Mouse (Mus musculus) c-Kit-positive CD71-positive TER-119-negative erythroid progenitor cells, embryonic 14.5 days (primary cell): ENCODE measurements around the gene Sphk2.

Source experiments
- DNase-seq: peaks from one replicate; pipeline ENCODE4 v3.0.0-alpha.2; 2013; ENCODE audit warnings: low read depth

Gene Sphk2

DNA sequence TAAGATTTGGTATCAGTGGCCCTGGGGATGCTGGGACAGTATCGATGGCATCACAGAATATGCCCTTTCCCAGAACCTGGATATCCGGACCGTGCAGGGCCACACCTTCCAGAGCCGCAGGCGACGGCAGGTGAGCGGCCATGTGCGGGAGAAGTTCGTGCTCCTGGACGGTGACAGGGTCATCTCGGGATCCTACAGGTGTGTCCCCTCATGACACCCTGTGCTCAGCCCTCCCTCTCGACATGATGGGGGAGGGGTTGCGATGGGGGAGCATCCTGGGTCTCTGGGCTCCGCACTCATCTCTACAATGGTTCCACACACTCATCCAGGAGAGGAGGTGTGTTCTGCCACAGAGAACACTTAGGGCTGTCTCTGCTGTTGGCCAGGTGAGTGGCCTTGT, 6.0 kb upstream of the Sphk2 start:
- no peak for DNase-seq

DNA sequence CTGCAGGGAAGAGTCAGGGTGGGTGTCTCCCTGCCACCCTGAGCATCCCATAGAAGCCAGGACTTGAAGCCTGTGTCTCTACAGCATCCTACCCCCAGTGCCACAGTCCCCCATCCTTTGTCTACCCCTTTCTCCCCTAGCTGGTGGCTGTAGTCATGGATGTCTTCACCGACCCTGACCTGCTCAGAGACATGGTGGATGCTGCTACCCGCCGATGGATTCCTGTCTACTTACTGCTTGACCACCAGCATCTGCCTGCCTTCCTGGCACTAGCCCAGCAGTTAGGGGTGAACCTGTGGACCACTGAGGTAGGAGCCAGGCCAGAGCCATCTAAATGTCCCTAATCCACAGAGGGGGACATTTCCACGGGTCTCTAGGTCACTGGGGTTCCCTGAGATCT, 5.5 kb upstream of the Sphk2 start:
- DNase-seq: no peak

DNA sequence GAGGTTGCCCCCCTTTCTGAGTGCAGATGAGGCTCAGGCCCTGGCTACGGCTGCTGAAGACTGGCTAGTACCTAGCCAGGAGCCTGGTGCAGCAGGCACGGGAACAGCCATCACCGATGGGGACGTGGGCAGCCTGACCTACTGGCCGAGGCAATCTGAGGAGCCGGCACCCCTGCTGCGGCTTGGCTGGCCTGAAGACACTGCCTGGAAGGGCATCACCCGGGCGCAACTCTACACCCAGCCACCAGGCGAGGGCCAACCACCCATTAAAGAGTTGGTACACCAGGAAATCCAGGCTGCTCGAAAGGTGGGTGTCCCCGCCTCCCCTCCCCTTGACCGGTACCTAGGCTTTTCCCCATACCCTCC, 4.5 kb upstream of the Sphk2 start:
- DNase-seq: no peak

DNA sequence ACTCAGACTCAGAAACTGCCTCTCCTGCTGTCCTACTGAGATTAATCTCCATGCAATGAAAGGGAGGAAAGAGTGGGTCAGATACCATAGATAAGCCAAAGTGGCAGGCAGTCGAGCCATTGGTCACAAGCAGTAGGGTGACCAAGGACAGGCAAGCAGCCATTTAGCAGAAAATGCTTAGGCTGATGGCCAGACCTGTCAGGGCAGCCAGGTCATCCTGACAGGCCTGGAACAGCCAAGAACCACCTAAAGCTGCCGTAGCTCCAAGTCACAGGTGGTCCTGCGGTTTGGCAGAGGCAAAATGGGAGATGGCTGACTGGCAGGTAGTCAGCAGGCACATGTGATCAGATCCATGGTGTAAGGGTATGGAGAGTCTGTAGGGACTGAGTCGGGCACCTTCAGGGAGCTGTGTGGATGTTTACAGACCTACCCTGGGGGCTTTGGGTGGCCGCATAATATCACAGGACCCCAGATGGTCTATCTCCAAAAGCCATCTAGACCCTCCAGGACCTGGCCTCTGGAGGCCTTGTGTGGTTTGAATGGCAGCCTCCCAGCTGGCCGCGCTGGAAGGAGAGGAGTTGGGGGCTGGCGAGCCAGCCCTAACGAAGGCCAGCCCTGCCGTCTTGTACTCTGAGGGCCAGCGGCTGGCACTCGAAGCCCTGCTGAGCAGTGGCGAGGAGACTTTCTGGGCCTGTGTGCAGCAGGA, 4.0 kb upstream of the Sphk2 start:
- no peak for DNase-seq

DNA sequence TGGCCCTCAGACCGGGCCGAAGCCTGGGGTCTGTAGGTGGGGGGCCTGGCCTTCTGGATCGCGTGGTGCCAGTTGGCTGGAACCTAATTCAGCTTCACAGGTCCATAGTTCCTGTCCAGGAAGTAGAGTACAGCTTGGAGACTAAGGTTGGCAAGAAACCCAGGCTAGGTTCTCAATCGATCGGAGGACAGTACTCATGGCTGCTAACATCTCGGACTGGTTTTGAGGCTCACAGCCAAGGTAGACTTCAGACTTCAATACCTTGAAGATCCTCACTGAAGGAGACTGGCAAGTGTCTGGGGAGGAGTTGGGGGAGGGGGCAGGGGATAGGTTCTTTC, 3.4 kb upstream of the Sphk2 start:
- DNase-seq: no peak

DNA sequence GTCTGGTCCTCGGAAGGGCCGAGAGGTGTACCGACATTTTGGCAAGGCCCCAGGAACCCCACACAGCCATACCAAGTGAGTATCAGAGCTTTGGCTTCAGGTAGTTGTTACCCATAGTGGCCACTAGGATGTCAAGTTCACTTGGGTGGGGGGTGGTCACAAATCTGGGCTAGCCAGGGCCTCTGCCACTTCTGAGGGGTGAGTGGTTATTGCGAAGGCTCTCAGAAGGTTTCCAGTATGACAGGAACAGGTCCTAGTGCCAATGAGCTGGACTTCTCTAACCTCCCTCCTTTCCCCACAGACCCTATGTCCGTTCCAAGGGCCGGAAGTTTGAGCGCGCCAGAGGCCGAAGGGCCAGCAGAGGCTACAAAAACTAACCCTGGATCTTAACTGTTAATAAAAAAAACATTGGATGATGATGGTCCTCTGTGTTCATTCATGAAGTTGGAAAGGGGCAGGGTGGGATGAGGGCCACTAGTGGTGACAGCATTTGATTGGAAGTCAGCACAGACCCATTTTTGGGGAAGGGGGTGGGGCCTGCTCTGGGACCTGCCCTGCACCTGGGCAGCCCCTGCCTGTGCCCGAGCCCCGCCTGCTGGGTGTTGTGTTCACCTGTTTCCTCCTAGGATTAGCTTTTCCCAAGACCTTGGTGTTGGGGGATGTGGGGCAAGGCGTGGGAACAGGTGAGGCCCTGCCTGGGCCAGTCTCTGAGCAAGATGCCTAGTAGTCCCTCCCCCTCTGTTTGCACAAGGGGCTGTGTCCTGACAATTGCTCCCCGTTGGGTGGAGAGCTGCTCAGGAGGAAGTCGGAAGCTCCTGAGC, 2.8 kb upstream of the Sphk2 start, which contains the start of gene Fam83e:
Gene Fam83e (plus strand): TSS at position 800 of the 821 bp plus-strand sequence.
- no peak for DNase-seq

DNA sequence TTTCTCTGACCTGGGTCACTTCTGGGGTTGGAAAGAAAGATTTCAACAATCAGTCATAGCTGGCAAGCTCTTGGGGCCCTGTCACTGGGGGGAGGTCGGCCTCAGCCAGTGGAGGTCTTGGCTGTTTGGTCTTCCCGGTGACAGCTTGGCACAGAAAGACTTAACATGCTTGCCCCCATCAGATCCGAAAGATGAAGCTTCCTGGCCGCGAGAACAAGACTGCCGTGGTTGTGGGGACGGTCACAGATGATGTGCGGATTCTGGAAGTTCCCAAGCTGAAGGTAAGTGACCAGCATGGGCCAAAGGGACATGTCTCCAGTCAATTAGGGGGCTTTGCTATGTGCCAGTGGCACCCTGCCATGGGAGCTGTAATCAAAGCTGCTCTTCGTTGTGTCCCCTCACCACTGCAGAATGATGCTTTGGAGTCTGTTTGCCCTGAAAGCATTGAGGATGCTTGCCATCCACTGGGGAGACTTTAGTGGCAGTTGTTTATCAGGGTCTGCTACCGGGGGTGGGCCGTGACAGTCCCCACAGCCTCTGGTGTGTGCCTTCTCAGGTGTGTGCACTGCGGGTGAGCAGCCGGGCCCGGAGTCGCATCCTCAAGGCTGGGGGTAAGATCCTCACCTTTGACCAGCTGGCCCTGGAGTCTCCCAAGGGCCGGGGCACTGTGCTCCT, 2.1 kb upstream of the Sphk2 start:
- no peak for DNase-seq

DNA sequence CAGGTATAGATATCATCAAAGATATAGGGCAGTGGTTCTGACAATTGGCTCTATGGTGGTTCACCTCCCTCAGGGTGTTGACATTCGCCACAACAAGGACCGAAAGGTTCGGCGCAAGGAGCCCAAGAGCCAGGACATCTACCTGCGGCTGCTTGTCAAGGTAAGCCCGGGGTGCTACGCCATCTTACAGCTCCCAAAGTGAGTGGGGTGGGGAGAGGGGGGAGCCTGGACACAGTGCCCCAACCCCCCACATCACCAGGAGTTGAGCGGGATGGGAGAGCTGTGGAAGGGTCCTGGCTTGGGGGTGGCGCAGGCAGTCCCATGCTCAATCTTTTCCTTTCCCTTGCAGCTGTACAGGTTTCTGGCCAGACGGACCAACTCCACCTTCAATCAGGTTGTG, 1.4 kb upstream of the Sphk2 start:
- no peak for DNase-seq

DNA sequence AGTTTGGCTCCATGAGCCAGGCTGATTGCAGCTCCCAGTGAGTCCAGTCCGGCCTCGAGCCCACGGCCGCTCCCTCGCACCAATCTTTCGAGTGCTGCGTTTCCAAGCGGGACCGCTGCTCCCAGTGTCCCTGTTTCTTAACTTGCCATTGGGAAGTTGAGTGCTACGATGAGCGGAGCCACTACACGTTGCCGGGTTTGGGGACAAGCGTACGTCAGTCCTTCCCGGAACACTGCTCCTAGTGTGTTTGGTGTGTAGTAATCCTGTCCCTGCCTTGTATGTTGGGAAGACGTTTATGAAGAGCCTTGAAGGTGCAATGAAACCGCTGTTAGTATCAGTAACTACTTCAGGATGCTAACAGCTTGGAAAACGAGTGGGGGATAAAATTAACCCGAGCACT, 529 bp upstream of the Sphk2 start:
- DNase-seq: no peak

DNA sequence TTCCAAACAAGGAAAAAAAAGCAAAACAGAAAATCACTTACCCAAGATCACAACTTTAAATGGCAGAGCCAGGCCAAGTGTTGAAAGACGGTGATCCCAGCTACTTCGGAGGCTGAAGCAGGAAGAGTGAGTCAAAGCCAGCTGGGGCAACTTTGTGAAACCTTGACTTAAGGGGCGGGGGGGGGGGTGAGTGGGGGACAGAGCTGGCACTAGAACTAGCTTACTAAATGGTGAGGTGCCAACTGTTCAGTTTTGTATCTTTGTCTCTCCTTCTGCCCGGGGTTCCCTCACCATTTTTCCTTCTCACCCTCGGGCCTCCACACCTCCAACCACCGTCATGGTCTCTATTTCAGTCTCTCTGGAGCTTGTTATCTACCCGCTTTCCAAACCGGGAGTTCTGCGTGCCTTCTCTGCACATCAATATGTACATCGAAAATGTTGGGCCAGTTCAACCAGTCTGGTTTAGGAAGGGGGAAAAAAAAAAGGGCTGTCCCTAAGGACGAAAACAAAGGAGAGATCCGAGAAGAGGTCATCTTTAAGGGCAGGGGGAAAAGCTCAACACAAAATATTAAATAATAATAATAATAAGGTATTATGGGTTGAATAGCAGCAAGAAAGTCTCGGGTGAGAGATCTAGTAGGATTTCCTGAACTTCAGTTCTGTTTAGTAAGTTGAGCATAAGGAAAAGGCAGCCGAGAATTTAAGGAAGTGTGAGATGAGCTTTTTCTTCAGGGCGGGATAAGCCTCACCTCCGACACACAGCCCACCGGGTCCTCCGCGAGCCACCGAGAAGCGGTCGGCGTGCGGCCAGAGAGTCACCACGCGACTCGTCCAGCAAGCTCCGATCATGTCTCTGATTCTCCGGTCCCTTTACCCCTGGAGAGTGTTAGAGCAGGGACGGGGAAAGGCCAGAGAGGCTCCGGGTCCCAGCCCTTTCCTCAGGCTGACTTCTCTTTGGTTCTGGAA, 567 bp downstream of the Sphk2 start:
- peak; percentile 50 for DNase-seq

DNA sequence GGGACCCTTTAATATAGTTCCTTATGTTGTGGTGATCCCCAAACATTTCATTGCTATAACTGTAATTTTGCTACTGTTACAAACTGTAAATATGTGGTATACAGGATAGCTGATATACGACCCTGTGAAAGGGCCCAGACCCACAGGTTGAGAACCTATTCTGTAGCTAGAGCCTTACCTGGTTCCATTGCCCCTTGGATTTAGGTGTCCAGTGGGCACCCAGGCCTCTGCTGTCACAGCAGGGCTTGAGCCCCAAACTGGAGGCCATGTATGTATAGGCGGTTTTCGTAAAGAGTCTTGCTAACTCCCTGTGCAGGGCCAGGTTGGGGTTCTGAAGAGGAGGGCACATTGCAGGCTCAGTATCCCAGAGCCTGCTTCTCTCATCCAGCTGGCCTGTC, 1.3 kb downstream of the Sphk2 start:
- no peak for DNase-seq

DNA sequence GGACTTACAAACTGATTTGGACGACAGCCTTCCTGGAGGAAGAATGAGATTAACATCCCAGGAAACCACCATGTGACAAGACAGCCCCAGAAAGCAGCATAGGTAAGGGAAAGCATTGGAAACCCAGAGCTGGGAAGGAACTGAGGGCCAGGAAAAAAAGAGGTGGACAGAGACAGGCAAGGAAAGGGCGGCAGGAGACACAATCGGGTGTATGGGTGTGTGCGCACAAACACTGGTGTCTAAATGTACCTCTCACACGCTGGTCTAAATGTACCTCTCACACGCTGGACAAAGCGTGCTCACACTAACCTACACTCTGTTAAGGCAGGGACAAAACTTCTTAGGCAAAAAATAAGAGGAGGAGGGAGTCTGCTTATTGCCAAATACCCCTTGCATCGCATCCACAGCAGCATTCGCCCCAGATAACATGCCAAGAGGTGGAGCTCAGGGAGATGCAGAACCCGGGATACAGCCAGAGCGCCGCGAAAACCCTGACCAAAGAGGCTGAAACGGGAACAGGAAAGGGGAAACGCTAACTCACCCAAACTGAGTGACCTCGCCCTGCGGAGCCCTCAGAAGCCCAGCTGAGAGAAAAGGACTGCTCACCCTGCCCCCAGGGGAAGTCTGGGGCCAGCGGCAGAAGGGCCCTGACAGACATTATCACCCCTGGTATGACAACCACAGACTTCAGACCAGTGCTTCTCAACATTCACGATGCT, 1.9 kb downstream of the Sphk2 start:
- no peak for DNase-seq

DNA sequence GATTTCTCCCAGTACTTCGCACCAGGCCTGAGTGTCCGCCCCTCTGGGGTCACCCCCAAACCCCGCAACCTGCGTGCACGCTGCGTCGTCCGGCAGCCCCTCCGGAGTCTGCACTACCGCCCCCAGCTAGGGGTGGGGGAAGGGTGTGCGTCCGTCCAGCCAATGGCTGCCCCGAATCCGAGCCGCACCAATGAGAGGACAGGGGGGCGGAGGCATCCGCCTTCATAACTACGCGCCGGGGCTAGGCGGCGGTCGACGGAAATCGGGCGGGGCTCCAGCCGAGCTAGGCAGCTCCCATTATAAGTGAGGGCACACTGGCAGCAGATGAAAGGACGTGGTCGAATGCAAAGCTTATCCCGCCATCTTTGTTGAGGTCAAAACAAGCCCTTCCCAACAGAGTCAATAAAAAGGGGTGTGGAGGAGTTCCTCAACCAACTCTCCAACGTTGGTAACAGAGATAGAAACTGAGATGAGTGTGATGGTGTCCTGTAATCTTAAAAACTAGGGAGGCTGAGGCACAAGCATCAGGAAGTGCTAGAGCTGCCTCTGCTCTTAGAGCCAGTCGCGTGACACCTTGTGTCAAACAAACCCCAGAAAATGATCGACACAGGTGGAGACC, 2.6 kb downstream of the Sphk2 start, which contains the start of gene Rpl18:
Gene Rpl18 (plus strand): TSS at position 368 of the 619 bp plus-strand sequence.
- DNase-seq: peak; percentile 94

DNA sequence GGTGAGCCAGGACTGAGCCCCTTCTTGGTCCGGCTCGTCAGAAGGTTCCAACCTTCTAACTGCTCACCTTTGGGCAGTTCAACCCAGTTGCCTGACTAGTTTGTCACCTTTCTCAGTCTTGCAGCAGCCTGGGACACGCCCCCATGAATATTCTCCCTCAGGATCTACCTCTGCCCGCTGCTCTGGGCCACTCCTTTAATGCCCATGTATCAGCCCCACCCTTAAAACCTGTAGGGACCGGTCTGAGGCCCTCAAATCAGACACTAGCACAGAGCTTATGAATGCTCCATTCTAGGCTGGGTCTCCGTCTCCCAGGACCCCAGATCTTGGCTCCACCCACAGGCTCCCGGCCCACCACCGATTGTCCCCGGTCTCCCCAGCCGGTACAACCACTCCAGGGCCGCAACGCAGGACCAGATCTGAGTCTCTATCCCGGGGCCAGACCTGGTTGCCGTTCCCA, 3.1 kb downstream of the Sphk2 start:
- DNase-seq: no peak

DNA sequence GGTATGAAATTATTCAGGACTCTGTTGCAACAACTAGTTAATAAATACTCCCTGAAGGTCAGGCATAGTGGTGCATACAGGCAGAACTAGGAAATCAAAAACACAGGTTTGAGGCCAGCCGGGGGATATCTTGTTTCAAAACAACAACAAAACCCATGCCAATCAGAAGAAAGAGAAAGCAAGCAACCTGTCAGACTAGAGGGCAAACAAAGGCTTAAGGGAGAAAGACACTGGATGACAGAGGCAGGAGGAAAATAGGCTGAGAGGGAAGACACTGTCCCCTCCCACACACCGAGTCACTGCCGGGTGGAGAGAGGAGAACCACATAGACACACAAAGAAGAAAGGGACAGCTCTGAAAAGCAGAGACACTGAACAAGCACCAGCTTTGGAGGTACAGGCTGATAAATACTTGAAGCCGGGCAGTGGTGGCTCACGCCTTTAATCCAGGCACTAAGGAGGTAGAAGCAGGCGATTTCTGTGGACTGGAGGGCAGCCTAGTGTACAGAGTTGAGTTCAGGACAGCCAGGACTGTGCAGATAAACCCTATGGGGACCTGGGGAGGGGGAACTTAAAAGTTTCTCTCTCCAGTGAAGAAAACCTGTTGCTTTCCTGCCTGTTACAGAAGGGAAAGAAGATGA, 3.8 kb downstream of the Sphk2 start:
- DNase-seq: no peak

DNA sequence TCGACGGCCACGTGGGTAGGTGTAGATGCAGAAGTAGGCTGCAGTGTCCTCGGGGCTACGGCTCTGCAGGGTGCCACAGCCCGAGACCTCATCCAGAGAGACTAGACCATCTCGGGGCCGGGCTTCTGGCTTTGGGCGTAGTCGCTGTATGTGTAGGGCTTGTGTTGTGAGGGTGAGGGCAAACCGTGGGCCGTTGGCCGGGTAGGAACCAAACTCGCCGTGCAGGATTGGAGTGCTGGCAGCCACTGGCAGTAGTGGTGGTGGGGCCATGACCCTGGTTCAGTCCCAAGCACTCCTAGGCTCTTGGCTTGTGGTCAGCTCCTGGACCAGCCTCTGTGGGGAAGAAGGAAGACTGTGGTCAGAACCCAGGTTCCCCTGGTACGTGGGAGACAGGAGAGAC, 4.4 kb downstream of the Sphk2 start:
- no peak for DNase-seq

DNA sequence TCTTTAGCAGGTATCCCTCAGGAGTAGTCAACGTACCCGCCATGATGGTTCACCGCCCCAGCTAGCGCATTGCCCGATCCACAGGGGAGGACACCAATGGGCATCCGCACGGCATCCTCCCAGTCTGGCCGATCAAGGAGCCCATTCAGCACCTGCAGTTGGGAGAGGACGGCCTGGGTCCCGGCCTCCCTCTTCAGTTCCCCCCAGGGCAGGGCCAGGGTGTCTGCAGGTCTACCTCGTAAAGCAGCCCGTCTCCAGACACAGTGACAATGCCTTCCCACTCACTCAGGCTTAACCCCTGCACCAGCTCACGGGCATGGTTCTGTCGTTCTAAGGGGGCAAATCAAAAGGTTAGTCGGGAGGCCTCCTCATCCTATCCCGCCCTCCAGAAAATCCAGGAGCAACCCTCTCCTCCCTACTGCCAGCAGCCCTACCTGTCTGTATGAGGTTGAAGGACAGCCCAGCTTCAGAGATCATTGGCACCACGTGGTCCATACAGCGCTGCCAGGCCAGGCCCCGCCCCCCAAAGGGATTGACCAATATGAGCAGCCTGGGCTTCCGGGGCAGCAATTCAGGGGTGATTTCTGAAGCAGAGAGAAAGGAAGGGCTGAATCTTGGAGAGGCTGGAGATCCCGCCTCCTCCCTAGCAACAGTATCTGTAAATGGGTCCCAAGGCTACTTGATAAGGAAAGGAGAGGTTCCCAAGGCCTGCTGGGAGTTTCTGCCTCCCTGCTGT, 5.6 kb downstream of the Sphk2 start:
- DNase-seq: no peak

DNA sequence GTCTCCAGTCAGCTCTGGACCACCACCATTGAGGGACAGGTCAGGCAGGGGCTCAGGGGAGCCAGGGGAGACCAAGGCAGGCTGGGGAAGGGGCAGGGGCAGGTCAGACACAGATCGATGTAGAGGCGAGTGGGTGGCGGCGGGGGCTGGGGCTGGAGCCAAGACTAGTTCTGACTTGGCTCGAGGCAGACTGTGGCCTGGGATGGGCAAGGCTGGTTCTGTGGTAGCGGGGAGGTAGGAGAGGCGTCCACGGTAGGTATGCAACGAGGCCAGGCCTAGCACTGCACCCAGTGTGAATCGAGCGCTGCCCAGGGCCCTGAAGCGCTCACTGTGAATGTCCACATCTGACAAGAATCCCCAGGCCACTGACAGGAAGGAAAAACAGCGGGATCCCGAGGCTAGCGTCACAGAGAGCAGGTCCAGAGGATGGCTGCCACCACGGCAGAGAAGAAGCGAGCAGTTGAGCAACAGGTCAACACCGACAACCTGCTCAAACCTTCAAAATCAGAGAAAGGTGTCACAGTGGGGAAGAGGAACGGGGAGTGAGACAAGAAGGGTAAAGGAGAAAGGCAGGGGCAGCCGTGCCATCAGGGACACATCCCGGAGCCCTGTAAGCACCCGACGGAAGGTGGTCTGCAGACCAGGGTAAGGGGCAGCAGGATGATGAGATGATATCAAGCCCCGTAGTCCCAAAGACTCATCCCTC, 6.3 kb downstream of the Sphk2 start:
- no peak for DNase-seq
